Mouse (Mus musculus) layer of hippocampus, adult 11-12 months (tissue): Measurements from ENCODE around the gene Mgme1.

ENCODE experiments used
- DNase-seq: peaks from one replicate; pipeline ENCODE4 v3.0.0; 2022; ENCODE audit warnings: low spot score

The Mgme1 gene

GRCm38 (mm10) chr2:144305721-144306294 is 35.3 kb downstream of the Mgme1 start:
- DNase-seq: no peak

DNA sequence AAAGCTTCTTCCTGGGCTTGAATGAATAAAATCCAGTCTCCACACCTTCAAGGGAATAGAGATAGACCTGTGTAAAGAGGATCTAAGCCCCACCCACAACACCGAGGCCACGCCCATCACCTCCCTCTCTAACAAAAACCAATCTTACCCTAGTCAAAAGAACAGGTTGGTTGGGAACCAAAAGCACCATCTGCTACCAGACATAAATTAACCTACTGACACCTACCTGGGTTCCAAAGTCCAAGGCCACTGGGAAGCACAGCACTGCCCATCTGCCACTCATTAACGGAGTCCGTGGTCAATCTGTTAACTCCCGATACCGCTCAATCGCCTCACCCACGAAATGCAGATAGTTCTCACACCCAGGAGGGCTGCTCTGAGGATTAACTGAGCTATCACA is 38.1 kb downstream of the Mgme1 start:
- no peak for DNase-seq

GRCm38 (mm10) chr2:144310273-144310672 is 39.8 kb downstream of the Mgme1 start:
- DNase-seq: no peak

DNA sequence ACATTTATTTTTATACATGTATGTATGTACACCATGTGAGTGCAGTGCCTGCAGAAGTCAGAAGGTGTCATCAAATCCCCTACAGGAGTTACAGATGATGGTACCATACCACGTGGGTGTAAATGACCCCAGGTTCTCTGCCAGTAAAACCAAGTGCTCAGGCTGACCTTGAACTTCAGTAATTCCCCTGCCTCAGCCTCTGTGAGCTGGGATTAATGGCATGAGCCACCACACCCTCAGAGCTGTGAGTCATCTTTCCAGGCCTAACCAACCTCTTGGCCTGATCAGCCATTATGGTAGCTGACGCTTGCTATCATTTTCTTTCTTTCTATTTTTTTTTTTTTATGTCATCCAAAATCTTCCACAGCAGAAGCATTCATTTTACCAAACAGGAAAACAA is 40.9 kb downstream of the Mgme1 start:
- DNase-seq: no peak

DNA sequence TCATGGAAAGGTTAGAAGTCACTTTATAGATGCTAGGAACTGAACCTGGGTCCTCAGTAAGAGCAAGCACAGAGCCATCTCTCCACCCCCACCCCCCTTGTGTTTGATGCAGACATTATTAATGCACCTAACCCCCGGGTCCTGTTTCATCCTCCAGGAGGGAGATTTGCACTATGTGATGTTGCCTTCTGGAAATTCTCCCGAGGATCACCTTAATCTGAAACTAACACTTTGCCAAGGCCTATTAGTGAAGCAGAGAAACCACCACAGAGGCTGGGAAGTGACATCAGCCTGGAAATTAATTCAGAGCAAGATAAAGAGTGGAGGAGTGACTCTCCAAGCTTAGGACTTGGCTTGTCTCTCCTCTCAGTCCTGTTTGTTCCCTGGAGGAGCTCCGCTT is 53.8 kb downstream of the Mgme1 start:
- no peak for DNase-seq

DNA sequence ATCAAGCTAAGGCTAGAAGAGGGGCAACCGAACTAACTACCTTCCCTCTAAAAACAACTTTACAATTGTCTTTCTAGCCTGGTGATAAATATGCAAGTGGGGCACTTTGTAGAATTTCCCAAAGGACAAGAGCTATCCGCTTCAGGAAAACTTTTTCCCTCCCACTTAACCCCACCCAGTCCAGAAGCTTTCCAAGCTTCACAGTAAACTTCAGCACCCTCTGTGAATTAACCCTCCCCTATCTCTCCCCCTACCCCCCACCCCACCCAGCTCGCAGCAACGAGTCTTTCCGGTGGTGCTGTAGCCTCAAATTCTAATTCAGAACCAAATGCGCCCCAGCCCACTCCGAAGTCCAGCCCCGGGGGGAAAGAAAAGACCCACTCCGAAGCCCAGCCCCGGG is 59.0 kb downstream of the Mgme1 start:
- no peak for DNase-seq

DNA sequence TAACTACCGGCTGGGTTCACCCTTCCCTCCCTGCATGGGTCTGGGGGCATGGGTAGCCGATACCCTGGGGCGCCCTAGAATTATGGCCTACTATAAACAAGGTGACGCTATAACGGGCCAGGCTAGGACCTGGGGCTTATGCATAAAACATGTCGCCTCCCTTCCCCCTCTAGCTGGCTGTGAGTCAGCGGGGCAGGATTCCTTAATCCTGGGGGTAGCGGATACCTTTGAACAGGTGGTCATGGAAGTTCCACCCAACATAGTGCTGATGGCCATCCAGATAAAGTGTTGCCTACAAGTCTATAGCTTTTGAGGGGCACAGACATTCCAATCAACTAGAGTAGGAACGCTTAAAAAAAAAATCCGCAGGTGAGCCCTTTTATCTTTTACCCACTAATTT is 59.5 kb downstream of the Mgme1 start:
- no peak for DNase-seq

- no peak for DNase-seq
Observed at GRCm38 (mm10) chr2:144330352-144330959, 60.0 kb downstream of the Mgme1 start.
